ENCODE assay signal across 38 mouse cellular contexts in the genomic region with DNA sequence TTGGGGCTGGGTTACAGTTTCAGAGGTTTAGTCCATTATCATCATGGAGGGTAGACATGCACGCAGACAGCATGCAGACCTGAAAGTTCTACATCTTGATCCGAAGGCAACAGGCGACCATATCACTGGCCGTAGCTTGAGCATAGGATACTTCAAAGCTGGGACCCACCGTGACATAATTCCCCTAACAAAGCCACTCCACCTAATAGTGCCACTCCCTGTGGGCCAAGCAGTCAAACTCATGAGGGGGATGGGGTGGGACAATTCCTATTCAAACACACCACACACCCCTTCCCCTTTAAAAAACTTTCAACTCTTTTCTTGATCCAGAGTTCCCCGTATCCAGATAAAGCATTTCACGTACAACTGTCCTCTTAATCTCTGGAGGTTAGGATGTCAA. TPM values are rescaled to one million over a fixed set of nuclear protein-coding genes. Genes with fewer than 3 reads are reported as not detected.
"Had no signal": no experiment of that assay in that cellular context is flagged by ENCODE, and none has a peak within 500 bp of the region (broad histone marks: within the 10 kb centered on the region; RNA-seq: fewer than 3 reads in every experiment).

No protein-coding gene starts in this region.

- ATAC-seq: hindbrain, embryonic 16.5 days; inflammation-experienced regulatory T-cells, adult 6 months; intestine, embryonic 15.5 days; intestine, postnatal 0 days had no signal

- H3K4me2 ChIP-seq: heart, embryonic 12.5 days; hindbrain, embryonic 12.5 days; hindbrain, embryonic 14.5 days; intestine, embryonic 15.5 days; limb, embryonic 12.5 days; liver, embryonic 11.5 days had no signal

- H3K4me1 ChIP-seq: hindbrain, embryonic 10.5 days; hindbrain, embryonic 12.5 days; intestine, embryonic 15.5 days; limb, embryonic 10.5 days; limb, embryonic 12.5 days had no signal

- DNase-seq: gastrocnemius, adult 2 months; gastrocnemius, postnatal 10 days; gastrocnemius, postnatal 25 days; heart, adult 18-20 months; heart, postnatal 10 days; heart, postnatal 4 days; kidney, adult 18-20 months; kidney, adult 8-10 months; kidney, postnatal 10 days; kidney, postnatal 25 days; kidney, postnatal 4 days; liver had no signal

- H3K4me3 ChIP-seq: gastrocnemius, adult 2 months; heart, embryonic 10.5 days; heart, embryonic 12.5 days; hindbrain, embryonic 10.5 days; hindbrain, embryonic 12.5 days; intestine, embryonic 15.5 days; layer of hippocampus, adult 2 months; left cerebral cortex, adult 2 months; limb, embryonic 10.5 days; limb, embryonic 12.5 days had no signal

- H3K9me3 ChIP-seq: heart, embryonic 10.5 days; heart, embryonic 12.5 days; hindbrain, embryonic 10.5 days; hindbrain, embryonic 12.5 days; intestine, embryonic 15.5 days; limb, embryonic 10.5 days; limb, embryonic 12.5 days had no signal

- H3K27ac ChIP-seq: gastrocnemius, adult 2 months; heart, embryonic 10.5 days; hindbrain, embryonic 10.5 days; hindbrain, embryonic 12.5 days; hindbrain, embryonic 14.5 days; intestine, embryonic 15.5 days; layer of hippocampus, adult 2 months; left cerebral cortex, adult 2 months; limb, embryonic 10.5 days; limb, embryonic 12.5 days had no signal

- H3K27me3 ChIP-seq: heart, embryonic 12.5 days; hindbrain, embryonic 12.5 days; intestine, embryonic 15.5 days had no signal

- H3K9ac ChIP-seq: heart, embryonic 12.5 days; hindbrain, embryonic 12.5 days; hindbrain, embryonic 14.5 days; intestine, embryonic 15.5 days; limb, embryonic 12.5 days had no signal

- H3K36me3 ChIP-seq: heart, embryonic 10.5 days; heart, embryonic 12.5 days; hindbrain, embryonic 10.5 days; hindbrain, embryonic 12.5 days; intestine, embryonic 15.5 days; limb, embryonic 10.5 days; limb, embryonic 12.5 days had no signal

RNA-seq across cellular contexts. Expression of gene Zfp42, which starts 23.5 kb away (rescaled TPM):
- total RNA-seq: gastrocnemius, adult 2 months; gastrocnemius, postnatal 10 days; gastrocnemius, postnatal 25 days; gastrocnemius, postnatal 4 days; granulocyte monocyte progenitor cell, adult 5-6 weeks; heart, adult 18-20 months; heart, adult 8-10 months; heart, postnatal 10 days; heart, postnatal 25 days; heart, postnatal 4 days; layer of hippocampus, adult 2 months; layer of hippocampus, postnatal 10 days; layer of hippocampus, postnatal 25 days; left cerebral cortex, adult 2 months; left cerebral cortex, postnatal 14 days; left cerebral cortex, postnatal 36 days had no signal
- polyA plus RNA-seq: heart, embryonic 10.5 days; heart, embryonic 12.5 days; heart, embryonic 14.5 days; heart, embryonic 16.5 days; hindbrain, embryonic 10.5 days; hindbrain, embryonic 12.5 days; hindbrain, embryonic 14.5 days; hindbrain, embryonic 16.5 days; inflammation-experienced regulatory T-cells, adult 6 months; intestine, embryonic 15.5 days; intestine, postnatal 0 days; kidney, embryonic 14.5 days; kidney, embryonic 16.5 days; liver, embryonic 11.5 days had no signal
